Mouse (Mus musculus): Measurements from ENCODE around the gene Txnrd1. TPM values are rescaled to one million over a fixed set of nuclear protein-coding genes. Genes with fewer than 3 reads are reported as not detected.

Txnrd1 gene
- polyA plus RNA-seq, 1 experiment from 2014 or later, result 170 TPM

- H3K4me1 ChIP-seq (ENCODE audit: control insufficient read depth, insufficient read depth, low read length), result 0 out of 2 replicates have a peak, but pooled peaks cover 3% of the 10 kb centered on the region
- peak overlapping the region; percentile 57 for H3K4me2 ChIP-seq (ENCODE audit: low read depth, severe bottlenecking)
- H3K4me3 ChIP-seq (ENCODE audit: low read depth, low read length), result peak overlapping the region; percentile 75
- WGBS, result 8% methylated on average over 8 of the region's 8 CpGs
- H3K9ac ChIP-seq (ENCODE audit: low read length), result peak overlapping the region; percentile 81
- H3K9me3 ChIP-seq (ENCODE audit: control insufficient read depth, low read length), result no peaks in the 10 kb centered on the region
- peaks cover 10% of the 10 kb centered on the region for H3K36me3 ChIP-seq (ENCODE audit: control insufficient read depth, insufficient read depth, low read length)
- ATAC-seq (ENCODE audit: insufficient number of reproducible peaks, low FRiP score, low TSS enrichment, low read depth) (no peak), DNase-seq (ENCODE audit: low spot score) (peak; percentile 54)
- no peaks in the 10 kb centered on the region for H3K27me3 ChIP-seq (ENCODE audit: control insufficient read depth, insufficient read depth, low read length)
- H3K27ac ChIP-seq (replicated peaks; ENCODE audit: low read depth, low read length), result peak overlapping the region; percentile 96
These were observed 27.2 kb downstream of the Txnrd1 start for GRCm38 (mm10) chr10:82860929-82861315.

- H3K9ac ChIP-seq (ENCODE audit: low read length), result no peak overlapping the region
- peaks cover 10% of the 10 kb centered on the region for H3K36me3 ChIP-seq (ENCODE audit: control insufficient read depth, insufficient read depth, low read length)
- H3K9me3 ChIP-seq (ENCODE audit: control insufficient read depth, low read length), result no peaks in the 10 kb centered on the region
- DNase-seq (ENCODE audit: low spot score), result no peak
- H3K27ac ChIP-seq (replicated peaks; ENCODE audit: low read depth, low read length), result no peak overlapping the region
- 0 out of 2 replicates have a peak, but pooled peaks cover 3% of the 10 kb centered on the region for H3K4me1 ChIP-seq (ENCODE audit: control insufficient read depth, insufficient read depth, low read length)
- H3K27me3 ChIP-seq (ENCODE audit: control insufficient read depth, insufficient read depth, low read length), result no peaks in the 10 kb centered on the region
- no peak overlapping the region for H3K4me2 ChIP-seq (ENCODE audit: low read depth, severe bottlenecking)
- no peak overlapping the region for H3K4me3 ChIP-seq (ENCODE audit: low read depth, low read length)
- ATAC-seq (ENCODE audit: insufficient number of reproducible peaks, low FRiP score, low TSS enrichment, low read depth), result no peak
- WGBS, result 88% methylated on average over 5 of the region's 5 CpGs
These were observed 29.4 kb downstream of the Txnrd1 start for GRCm38 (mm10) chr10:82863106-82863680.

- no peak overlapping the region for H3K4me2 ChIP-seq (ENCODE audit: low read depth, severe bottlenecking)
- H3K9me3 ChIP-seq (ENCODE audit: control insufficient read depth, low read length), result no peaks in the 10 kb centered on the region
- no peak for ATAC-seq (ENCODE audit: insufficient number of reproducible peaks, low FRiP score, low TSS enrichment, low read depth)
- H3K27me3 ChIP-seq (ENCODE audit: control insufficient read depth, insufficient read depth, low read length), result no peaks in the 10 kb centered on the region
- H3K4me3 ChIP-seq (ENCODE audit: low read depth, low read length), result no peak overlapping the region
- H3K4me1 ChIP-seq (ENCODE audit: control insufficient read depth, insufficient read depth, low read length), result 0 out of 2 replicates have a peak, but pooled peaks cover 3% of the 10 kb centered on the region
- no peak overlapping the region for H3K27ac ChIP-seq (replicated peaks; ENCODE audit: low read depth, low read length)
- no peak overlapping the region for H3K9ac ChIP-seq (ENCODE audit: low read length)
- 89% methylated on average over 7 of the region's 7 CpGs for WGBS
- H3K36me3 ChIP-seq (ENCODE audit: control insufficient read depth, insufficient read depth, low read length), result peaks cover 10% of the 10 kb centered on the region
- DNase-seq (ENCODE audit: low spot score), result no peak
These were observed 30.1 kb downstream of the Txnrd1 start for GRCm38 (mm10) chr10:82863827-82864226.

- Histone ChIP-seq H3K27ac (replicated peaks; ENCODE audit: low read depth, low read length) (no peak within 1 kb of the TSS), H3K4me1 (ENCODE audit: control insufficient read depth, insufficient read depth, low read length) (0 out of 2 replicates have a peak, but pooled peaks cover 3% of the 10 kb centered on the region), H3K4me2 (ENCODE audit: low read depth, severe bottlenecking) (no peak within 1 kb of the TSS), H3K9me3 (ENCODE audit: control insufficient read depth, low read length) (no peaks in the 10 kb centered on the region), H3K4me3 (ENCODE audit: low read depth, low read length) (no peak within 1 kb of the TSS), H3K27me3 (ENCODE audit: control insufficient read depth, insufficient read depth, low read length) (no peaks in the 10 kb centered on the region), H3K9ac (ENCODE audit: low read length) (no peak within 1 kb of the TSS), H3K36me3 (ENCODE audit: control insufficient read depth, insufficient read depth, low read length) (peaks cover 12% of the 10 kb centered on the region)
- 68% methylated on average over 9 of the region's 9 CpGs for WGBS
- no peak for ATAC-seq (ENCODE audit: insufficient number of reproducible peaks, low FRiP score, low TSS enrichment, low read depth)
- DNase-seq (ENCODE audit: low spot score), result no peak
These were observed 32.6 kb downstream of the Txnrd1 start, which contains the start of gene Eid3 for GRCm38 (mm10) chr10:82866356-82866755. Eid3 (plus strand) TSS chr10:82866626.

- no peak overlapping the region for H3K4me3 ChIP-seq (ENCODE audit: low read depth, low read length)
- peaks cover 12% of the 10 kb centered on the region for H3K36me3 ChIP-seq (ENCODE audit: control insufficient read depth, insufficient read depth, low read length)
- H3K9ac ChIP-seq (ENCODE audit: low read length), result no peak overlapping the region
- no peaks in the 10 kb centered on the region for H3K9me3 ChIP-seq (ENCODE audit: control insufficient read depth, low read length)
- WGBS, result 90% methylated on average over 18 of the region's 18 CpGs
- no peaks in the 10 kb centered on the region for H3K4me1 ChIP-seq (ENCODE audit: control insufficient read depth, insufficient read depth, low read length)
- H3K27me3 ChIP-seq (ENCODE audit: control insufficient read depth, insufficient read depth, low read length), result no peaks in the 10 kb centered on the region
- H3K4me2 ChIP-seq (ENCODE audit: low read depth, severe bottlenecking), result no peak overlapping the region
- no peak for DNase-seq (ENCODE audit: low spot score)
- no peak for ATAC-seq (ENCODE audit: insufficient number of reproducible peaks, low FRiP score, low TSS enrichment, low read depth)
- no peak overlapping the region for H3K27ac ChIP-seq (replicated peaks; ENCODE audit: low read depth, low read length)
These were observed 33.1 kb downstream of the Txnrd1 start for GRCm38 (mm10) chr10:82866832-82867231.

GRCm38 (mm10) chr10:82868418-82869086, 34.8 kb downstream of the Txnrd1 start:
- Histone ChIP-seq H3K27me3 (ENCODE audit: control insufficient read depth, insufficient read depth, low read length) (no peaks in the 10 kb centered on the region), H3K9ac (ENCODE audit: low read length) (no peak overlapping the region), H3K4me2 (ENCODE audit: low read depth, severe bottlenecking) (no peak overlapping the region), H3K36me3 (ENCODE audit: control insufficient read depth, insufficient read depth, low read length) (peaks cover 10% of the 10 kb centered on the region), H3K4me3 (ENCODE audit: low read depth, low read length) (no peak overlapping the region), H3K4me1 (ENCODE audit: control insufficient read depth, insufficient read depth, low read length) (no peaks in the 10 kb centered on the region), H3K9me3 (ENCODE audit: control insufficient read depth, low read length) (no peaks in the 10 kb centered on the region), H3K27ac (replicated peaks; ENCODE audit: low read depth, low read length) (no peak overlapping the region)
- no peak for ATAC-seq (ENCODE audit: insufficient number of reproducible peaks, low FRiP score, low TSS enrichment, low read depth)
- no peak for DNase-seq (ENCODE audit: low spot score)
- WGBS, result 94% methylated on average over 6 of the region's 6 CpGs

GRCm38 (mm10) chr10:82875446-82875845, 41.7 kb downstream of the Txnrd1 start:
- no peak overlapping the region for H3K4me2 ChIP-seq (ENCODE audit: low read depth, severe bottlenecking)
- H3K4me3 ChIP-seq (ENCODE audit: low read depth, low read length), result no peak overlapping the region
- peaks cover 27% of the 10 kb centered on the region for H3K36me3 ChIP-seq (ENCODE audit: control insufficient read depth, insufficient read depth, low read length)
- ATAC-seq (ENCODE audit: insufficient number of reproducible peaks, low FRiP score, low TSS enrichment, low read depth) (no peak), DNase-seq (ENCODE audit: low spot score) (no peak)
- H3K4me1 ChIP-seq (ENCODE audit: control insufficient read depth, insufficient read depth, low read length), result no peaks in the 10 kb centered on the region
- H3K27me3 ChIP-seq (ENCODE audit: control insufficient read depth, insufficient read depth, low read length), result no peaks in the 10 kb centered on the region
- H3K9ac ChIP-seq (ENCODE audit: low read length), result no peak overlapping the region
- no peaks in the 10 kb centered on the region for H3K9me3 ChIP-seq (ENCODE audit: control insufficient read depth, low read length)
- 91% methylated on average over 10 of the region's 10 CpGs for WGBS
- no peak overlapping the region for H3K27ac ChIP-seq (replicated peaks; ENCODE audit: low read depth, low read length)

- H3K36me3 ChIP-seq (ENCODE audit: control insufficient read depth, insufficient read depth, low read length), result peaks cover 26% of the 10 kb centered on the region
- no peak overlapping the region for H3K27ac ChIP-seq (replicated peaks; ENCODE audit: low read depth, low read length)
- DNase-seq (ENCODE audit: low spot score), result no peak
- no peaks in the 10 kb centered on the region for H3K4me1 ChIP-seq (ENCODE audit: control insufficient read depth, insufficient read depth, low read length)
- H3K4me2 ChIP-seq (ENCODE audit: low read depth, severe bottlenecking), result no peak overlapping the region
- H3K9me3 ChIP-seq (ENCODE audit: control insufficient read depth, low read length), result no peaks in the 10 kb centered on the region
- no peaks in the 10 kb centered on the region for H3K27me3 ChIP-seq (ENCODE audit: control insufficient read depth, insufficient read depth, low read length)
- H3K9ac ChIP-seq (ENCODE audit: low read length), result no peak overlapping the region
- WGBS, result 88% methylated on average over 16 of the region's 16 CpGs
- H3K4me3 ChIP-seq (ENCODE audit: low read depth, low read length), result no peak overlapping the region
- ATAC-seq (ENCODE audit: insufficient number of reproducible peaks, low FRiP score, low TSS enrichment, low read depth), result no peak
These were observed 42.5 kb downstream of the Txnrd1 start for GRCm38 (mm10) chr10:82876076-82876796.
